Mouse (Mus musculus): Measurements from ENCODE around the gene H2-K1.

DNA sequence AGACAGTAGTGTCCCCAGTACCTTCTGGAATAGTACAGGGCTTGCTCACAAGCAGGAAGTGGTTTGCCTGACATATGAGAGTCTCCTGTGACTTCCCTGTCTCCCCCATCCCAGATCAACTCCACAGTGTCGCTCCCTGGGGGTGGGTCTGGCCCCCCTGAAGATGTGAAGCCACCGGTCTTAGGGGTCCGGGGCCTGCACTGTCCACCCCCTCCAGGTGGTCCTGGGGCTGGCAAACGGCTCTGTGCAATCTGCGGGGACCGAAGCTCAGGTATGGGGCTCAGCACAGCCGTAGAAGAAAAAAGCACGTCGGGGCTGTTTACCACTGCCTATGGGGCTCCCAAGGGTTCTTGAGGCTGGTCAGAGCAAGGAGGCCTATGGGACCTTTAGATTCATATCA, 33.3 kb upstream of the H2-K1 start:
- TF ChIP-seq POLR2A (IDR thresholded peaks at IDR 0.05; ENCODE audit: low read depth, low read length) = no peak
- no peak for TF ChIP-seq CTCF (IDR thresholded peaks at IDR 0.05; ENCODE audit: extremely low read depth, insufficient read depth, insufficient read length, insufficient replicate concordance)

Measured in spleen, adult 2 months (tissue).